Comparison of ENCODE assay signal across 8 mouse cellular contexts in the genomic region with DNA sequence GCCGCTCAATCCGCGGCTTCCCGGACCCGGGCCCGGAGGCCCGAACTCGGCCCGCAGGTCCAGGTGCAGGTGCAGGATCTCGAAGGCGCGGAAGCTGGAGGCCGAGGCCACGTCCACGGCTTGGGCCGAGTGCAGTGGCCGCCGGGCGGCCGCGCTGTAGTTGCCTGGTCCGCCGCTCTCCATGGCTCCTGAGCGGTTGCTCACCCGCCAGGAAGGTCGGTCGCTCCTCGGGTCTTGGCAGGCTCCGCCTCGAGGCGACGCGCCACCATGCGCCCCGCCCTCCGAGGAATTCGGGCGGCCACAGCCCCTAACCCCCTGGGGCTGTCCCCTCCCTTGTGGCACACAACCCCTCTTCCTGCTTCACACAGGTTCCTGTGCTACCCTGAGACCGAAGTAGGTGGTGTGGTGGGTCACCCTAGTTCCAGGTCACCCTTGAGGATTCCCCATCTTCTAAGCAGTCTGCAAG. TPM values are rescaled to one million over a fixed set of nuclear protein-coding genes. Genes with fewer than 3 reads are reported as not detected.
DNase-seq lines count a peak whose midpoint lies in the region; ATAC-seq lines count a peak whose summit lies in the region.

Rnpep (minus strand) TSS at position 259 of the 466 bp plus-strand sequence.

- ATAC-seq in megakaryocyte, adult 5-6 weeks (ENCODE audit: poor library complexity, severe bottlenecking): peak; percentile 61

- DNase-seq in adrenal gland, adult (ENCODE audit: inconsistent age in 2 of 2, low spot score in 1 of 2): peak; percentile 85 to 95
- DNase-seq in embryo, embryonic 10 days (ENCODE audit: low spot score): peak; percentile 86
- DNase-seq in gastrocnemius, postnatal 10 days: peak; percentile 69
- DNase-seq in induced T-regulatory cell, adult 2 months (ENCODE audit: low read depth): peak; percentile 80
- DNase-seq in left cerebral cortex, adult 8-10 months (ENCODE audit: low spot score in 2 of 2): peak; percentile 54 to 67
- DNase-seq in right cerebral cortex, adult 2 months (ENCODE audit: low spot score in 2 of 2): peak; percentile 68 to 80
- peak; percentile 62 for DNase-seq in urinary bladder, postnatal 36 days (ENCODE audit: low spot score in 2 of 2)

RNA-seq across cellular contexts. Expression of gene Rnpep, which starts in this region (rescaled TPM):
- 10 to 100 TPM; 11.4 to 16.8 TPM for total RNA-seq in gastrocnemius, postnatal 10 days (2021)
- total RNA-seq in left cerebral cortex, adult 8-10 months (2022): 10 to 100 TPM; 47.8 to 53.4 (median 49.7) TPM
- total RNA-seq in megakaryocyte, adult 5-6 weeks (2015): 127 TPM in 2 replicates
- 118 and 122 TPM in 2 replicates for total RNA-seq in megakaryocyte, adult 5-6 weeks (2017)

Comparison
In these comparisons a context has a peak if more than half of its experiments do, and no peak if none do; other contexts are left out.
1. Peak in every context shown above with its lines: DNase-seq and ATAC-seq.